Mouse (Mus musculus) A20 (cell line): Measurements from ENCODE around the gene Ssty1.
"Not testable (repeated sequence)": the region's sequence is repeated elsewhere in the genome, so short reads cannot be mapped to it uniquely, and the experiment has no call there.

Experiments
- DNase-seq: peaks from one replicate; pipeline ENCODE4 v3.0.0-alpha.2; 2011; ENCODE audit warnings: low read depth, low spot score

Gene Ssty1

DNA sequence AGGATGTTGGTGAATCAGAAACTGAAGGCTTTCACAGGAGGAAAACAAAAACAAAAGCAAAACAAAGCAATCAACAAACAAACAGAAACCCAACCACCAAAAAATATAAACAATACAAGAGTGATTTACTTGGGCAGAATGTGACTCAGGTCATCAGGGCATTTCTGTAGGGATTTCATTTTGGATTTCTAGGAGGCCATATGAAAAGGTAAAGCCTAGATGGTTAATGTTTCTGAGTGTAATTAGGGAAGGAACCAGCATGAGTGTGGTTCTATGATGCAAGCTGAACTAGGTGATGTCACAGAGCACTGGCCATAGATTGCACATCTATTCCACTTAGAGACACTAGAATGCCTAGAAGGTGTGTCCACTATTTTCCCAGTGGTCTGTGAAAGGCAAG lies at the start of gene Ssty1:
Gene Ssty1, plus strand, starts transcription at position 301 of the 400 bp plus-strand sequence.
- DNase-seq: not testable (repeated sequence)

DNA sequence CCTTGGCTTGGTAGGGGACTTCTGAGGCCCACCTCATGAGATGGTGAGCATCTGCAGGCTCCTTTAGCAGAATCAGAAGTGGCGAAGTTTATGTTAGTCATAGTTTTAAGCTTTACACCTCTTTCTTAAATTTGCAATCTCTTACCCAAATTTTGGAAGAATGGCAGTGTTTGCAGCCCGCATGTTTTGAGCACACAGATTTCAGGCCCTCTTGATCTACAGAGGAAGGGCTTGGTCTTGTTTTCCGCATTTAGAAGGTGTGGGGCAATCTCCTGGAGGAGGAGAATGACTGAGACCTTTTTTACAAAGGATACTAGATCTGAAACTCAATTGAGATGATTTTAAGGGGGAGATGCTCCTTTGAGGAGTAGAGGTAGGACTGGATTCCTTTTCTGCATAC lies 27.2 kb upstream of the Ssty1 start, which contains the start of gene Gm21764:
Gene Gm21764, minus strand, starts transcription at position 101 of the 400 bp plus-strand sequence.
- not testable (repeated sequence) for DNase-seq
